Mouse (Mus musculus): Measurements from ENCODE around the gene Cog8.

- TF ChIP-seq POLR2A (IDR thresholded peaks at IDR 0.05; ENCODE audit: borderline replicate concordance, extremely low read depth, insufficient read depth, insufficient read length, poor library complexity, severe bottlenecking) (no peak), CTCF (IDR thresholded peaks at IDR 0.05; ENCODE audit: borderline replicate concordance, extremely low read depth, insufficient read depth, insufficient read length) (no peak)
Observed at GRCm38 (mm10) chr8:106997416-106997815, 59.1 kb downstream of the Cog8 start.
